Mouse (Mus musculus) large intestine, adult 2 months (tissue): ENCODE results near the gene Stfa2l1. TPM values are rescaled to one million over a fixed set of nuclear protein-coding genes. Genes with fewer than 3 reads are reported as not detected.
"Not testable (repeated sequence)": the region's sequence is repeated elsewhere in the genome, so short reads cannot be mapped to it uniquely, and the experiment has no call there.

Experiments used
- DNase-seq: peaks from one replicate; pipeline ENCODE4 v3.0.0-alpha.2; 2012; ENCODE audit warnings: low read depth, low spot score
- WGBS: fragments of 180-500 bp; shearing (Covaris S2); methylation state at CpG from one replicate; pipeline ENCODE4 v1.1.7; 2018; 5-methylcytosine and 5-hydroxymethylcytosine counted together
- polyA plus RNA-seq: library from polyadenylated mRNA; depleted of rRNA; stranded (reverse); fragments of >200 nt; gene quantifications from 2 replicates; pipeline ENCODE4 v1.2.3, GENCODE M21; 2012; rRNA removed

Gene Stfa2l1
- not detected in 2 replicates for polyA plus RNA-seq

- no peak for DNase-seq
Observed at GRCm38 (mm10) chr16:36156402-36156975, at the start of gene Stfa2l1. Gene Stfa2l1, plus strand, starts transcription at chr16:36156811.

- not testable (repeated sequence) for DNase-seq
Observed at GRCm38 (mm10) chr16:36111486-36111885, 45.1 kb upstream of the Stfa2l1 start.

- DNase-seq, result not testable (repeated sequence)
- WGBS, result 89% methylated on average over 6 of the region's 6 CpGs
Observed at GRCm38 (mm10) chr16:36115751-36116150, 40.9 kb upstream of the Stfa2l1 start.

- 57% methylated on average over 7 of the region's 7 CpGs for WGBS
Observed at GRCm38 (mm10) chr16:36128092-36128491, 28.5 kb upstream of the Stfa2l1 start.

GRCm38 (mm10) chr16:36131141-36131540 is 25.5 kb upstream of the Stfa2l1 start, which contains the start of gene Csta1:
Gene Csta1, minus strand, starts transcription at chr16:36131241.
- WGBS, result 30% methylated on average over 1 of the region's 1 CpGs
- no peak for DNase-seq

More at GRCm38 (mm10) chr16:36128092-36128491, 28.5 kb upstream of the Stfa2l1 start:
- no peak for DNase-seq

- no peak for DNase-seq
- 64% methylated on average over 2 of the region's 2 CpGs for WGBS
Observed at GRCm38 (mm10) chr16:36138201-36138600, 18.4 kb upstream of the Stfa2l1 start.

- 83% methylated on average over 10 of the region's 10 CpGs for WGBS
- not testable (repeated sequence) for DNase-seq
Observed at GRCm38 (mm10) chr16:36167841-36168240, 11.2 kb downstream of the Stfa2l1 start.

GRCm38 (mm10) chr16:36176108-36176507 is 19.5 kb downstream of the Stfa2l1 start:
- DNase-seq, result no peak

- no peak for DNase-seq
- WGBS, result 85% methylated on average over 2 of the region's 2 CpGs
Observed at GRCm38 (mm10) chr16:36179910-36180309, 23.3 kb downstream of the Stfa2l1 start.

GRCm38 (mm10) chr16:36183912-36184311 is 27.3 kb downstream of the Stfa2l1 start, which contains the start of gene Gm5483:
Gene Gm5483, plus strand, starts transcription at chr16:36184212.
- not testable (repeated sequence) for DNase-seq
- WGBS, result 79% methylated on average over 4 of the region's 4 CpGs

GRCm38 (mm10) chr16:36199226-36199625 is 42.6 kb downstream of the Stfa2l1 start:
- WGBS, result 67% methylated on average over 19 of the region's 19 CpGs

GRCm38 (mm10) chr16:36203846-36204245 is 47.2 kb downstream of the Stfa2l1 start:
- no peak for DNase-seq
- WGBS, result 53% methylated on average over 5 of the region's 5 CpGs

More at GRCm38 (mm10) chr16:36199226-36199625, 42.6 kb downstream of the Stfa2l1 start:
- no peak for DNase-seq

GRCm38 (mm10) chr16:36205684-36206083 is 49.1 kb downstream of the Stfa2l1 start:
- WGBS, result 57% methylated on average over 2 of the region's 2 CpGs

GRCm38 (mm10) chr16:36209967-36210453 is 53.4 kb downstream of the Stfa2l1 start, which contains the start of gene Gm5416:
Gene Gm5416, plus strand, starts transcription at chr16:36210403.
- DNase-seq, result no peak
- WGBS, result 70% methylated on average over 2 of the region's 2 CpGs

More at GRCm38 (mm10) chr16:36205684-36206083, 49.1 kb downstream of the Stfa2l1 start:
- not testable (repeated sequence) for DNase-seq

Other genes with a start within 250 kb of the Stfa2l1 start
- gene Parp9, start 218.3 kb upstream of the Stfa2l1 start, polyA plus RNA-seq, result 20.6 and 27.2 TPM in 2 replicates
- gene Dtx3l, start 217.7 kb upstream of the Stfa2l1 start, polyA plus RNA-seq, result 19.4 and 30.1 TPM in 2 replicates
- gene Kpna1, start 178.1 kb upstream of the Stfa2l1 start, polyA plus RNA-seq, result 5.7 and 6.9 TPM in 2 replicates
- 1.8 and 2.0 TPM in 2 replicates for gene Wdr5b, start 115.6 kb upstream of the Stfa2l1 start, polyA plus RNA-seq
- 39.6 and 43.6 TPM in 2 replicates for gene Fam162a, start 85.2 kb upstream of the Stfa2l1 start, polyA plus RNA-seq
- 14.3 and 16.2 TPM in 2 replicates for gene Ccdc58, start 85.1 kb upstream of the Stfa2l1 start, polyA plus RNA-seq
- gene Csta1, start 25.6 kb upstream of the Stfa2l1 start, polyA plus RNA-seq, result not detected in 2 replicates
- gene Gm5483, start 27.4 kb downstream of the Stfa2l1 start, polyA plus RNA-seq, result not detected in 2 replicates
- gene Gm5416, start 53.6 kb downstream of the Stfa2l1 start, polyA plus RNA-seq, result not detected in 2 replicates
- 0.40 and 1.1 TPM in 2 replicates for gene 2010005H15Rik, start 64.7 kb downstream of the Stfa2l1 start, polyA plus RNA-seq
- gene Stfa1, start 120.1 kb downstream of the Stfa2l1 start, polyA plus RNA-seq, result not detected in 2 replicates
- gene BC117090, start 177.5 kb downstream of the Stfa2l1 start, polyA plus RNA-seq, result not detected in 2 replicates
- gene BC100530, start 210.9 kb downstream of the Stfa2l1 start, polyA plus RNA-seq, result not detected in 2 replicates